ENCODE assay signal across 8 mouse cellular contexts in genomic region chr5:109601080-109601479, GRCm38 (mm10). TPM values are rescaled to one million over a fixed set of nuclear protein-coding genes. Genes with fewer than 3 reads are reported as not detected.
DNase-seq lines count a peak whose midpoint lies in the region; ATAC-seq and TF ChIP-seq lines count a peak whose summit lies in the region.
"Had no signal": no experiment of that assay in that cellular context is flagged by ENCODE, and none has a peak within 500 bp of the region (broad histone marks: within the 10 kb centered on the region; RNA-seq: fewer than 3 reads in every experiment).

No protein-coding gene starts in this region.

- H3K4me2 ChIP-seq in lung, postnatal 0 days (replicated peaks; ENCODE audit: low read depth, low read length) = no peak overlapping the region

- H3K36me3 ChIP-seq in lung, postnatal 0 days (ENCODE audit: insufficient read depth, low read length) = no peaks in the 10 kb centered on the region

- H3K27ac ChIP-seq in lung, postnatal 0 days (ENCODE audit: low read length) = no peak overlapping the region

- H3K27me3 ChIP-seq in lung, postnatal 0 days (replicated peaks; ENCODE audit: insufficient read depth, low read length) = no peaks in the 10 kb centered on the region

- no peak overlapping the region for H3K4me3 ChIP-seq in lung, postnatal 0 days (ENCODE audit: low read depth, low read length)
- H3K4me3 ChIP-seq: myocyte had no signal

- intact Hi-C loops in left cerebral cortex, postnatal 14 days (cut with DNase I) = loop anchor here (10.0 kb wide), 1 partner anchor 424 kb away; no protein-coding TSS in a partner anchor
- intact Hi-C loops in left cerebral cortex, postnatal 25 days (cut with DNase I) = loop anchor here (10.0 kb wide), 1 partner anchor 424 kb away; no protein-coding TSS in a partner anchor

- WGBS in lung, postnatal 0 days = 17% methylated on average over 3 of the region's 3 CpGs

- peak; percentile 2 to 3 for DNase-seq in left cerebral cortex, postnatal 14 days (ENCODE audit: low spot score in 2 of 2)
- DNase-seq in left cerebral cortex, postnatal 25 days (ENCODE audit: low spot score in 2 of 2) = no peak
- DNase-seq in ES-CJ7 (ENCODE audit: low read depth, low spot score) (peak; percentile 52), adipocyte (ENCODE audit: low spot score) (peak; percentile 50)
- DNase-seq in induced T-regulatory cell, adult 2 months (ENCODE audit: low read depth) = peak; percentile 47
- peak; percentile 39 for DNase-seq in lung, postnatal 0 days (ENCODE audit: low spot score)
- no peak for DNase-seq in yolk sac, embryonic 10.5 days (ENCODE audit: low spot score)

- no peaks in the 10 kb centered on the region for H3K4me1 ChIP-seq in lung, postnatal 0 days (ENCODE audit: insufficient read depth, low read depth, low read length)

- no peaks in the 10 kb centered on the region for H3K9me3 ChIP-seq in lung, postnatal 0 days (ENCODE audit: low read length)

- TF ChIP-seq EP300 in lung, postnatal 0 days (IDR thresholded peaks at IDR 0.05) = no peak

- no peak for ATAC-seq in lung, postnatal 0 days

- peak; percentile 68 for TF ChIP-seq CTCF in lung, postnatal 0 days (IDR thresholded peaks at IDR 0.05)

- H3K9ac ChIP-seq in lung, postnatal 0 days (replicated peaks; ENCODE audit: low read depth) = no peak overlapping the region

RNA-seq across cellular contexts. Expression of gene Crlf2, which starts 42.3 kb away (rescaled TPM):
- total RNA-seq in left cerebral cortex, postnatal 14 days (2021) = 10 to 100 TPM; 34.8 to 43.3 TPM
- 10 to 100 TPM; 32.8 to 36.9 TPM for total RNA-seq in left cerebral cortex, postnatal 25 days (2021)
- 28.6 and 34.4 TPM in 2 replicates for polyA plus RNA-seq in lung, postnatal 0 days (2015; fragmentation: Nextera tagmentation; extraction: Ambion mirVana)

Comparison
In these comparisons a context has a peak if more than half of its experiments do, and no peak if none do; other contexts are left out.
1. DNase-seq: peak in left cerebral cortex, postnatal 14 days (2 of 2), ES-CJ7 (single experiment), adipocyte (single experiment), induced T-regulatory cell, adult 2 months (single experiment) and lung, postnatal 0 days (single experiment); none in left cerebral cortex, postnatal 25 days (0 of 2) and yolk sac, embryonic 10.5 days (single experiment).